Mouse (Mus musculus): Measurements from ENCODE around the gene Cdh24. TPM values are rescaled to one million over a fixed set of nuclear protein-coding genes. Genes with fewer than 3 reads are reported as not detected.
A peak's percentile ranks its signal among the peaks of the same experiment; 100 is the strongest.

Gene Cdh24
- polyA plus RNA-seq, 1 experiment from 2014 or later: 6.2 TPM

DNA sequence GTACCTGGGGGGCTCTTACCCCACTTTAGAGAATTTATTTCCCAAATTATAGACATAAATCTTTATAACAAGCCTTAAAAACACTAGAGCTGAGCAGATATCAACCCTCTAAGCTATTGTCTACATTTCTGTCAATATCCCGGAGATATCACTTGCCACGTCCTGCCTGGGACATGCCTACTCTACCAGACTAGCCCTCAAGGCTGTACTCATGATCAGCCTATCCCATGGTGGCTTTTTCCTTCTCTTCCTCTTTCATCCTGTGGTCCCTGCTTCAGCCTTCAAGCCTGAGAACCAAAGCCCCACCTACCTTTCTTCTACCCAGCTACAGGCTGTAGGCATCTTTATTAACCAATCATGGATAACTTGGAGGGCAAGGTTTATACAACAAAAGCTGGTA, 11.4 kb downstream of the Cdh24 start:
- no peaks in the 10 kb centered on the region for H3K9me3 ChIP-seq (replicated peaks; ENCODE audit: control insufficient read depth, low read length)
- WGBS: 85% methylated on average over 2 of the region's 2 CpGs
- H3K27me3 ChIP-seq (ENCODE audit: control insufficient read depth, insufficient read depth, low read length): no peaks in the 10 kb centered on the region
- no peak overlapping the region for H3K4me3 ChIP-seq (ENCODE audit: low read depth, low read length)
- H3K9ac ChIP-seq (replicated peaks; ENCODE audit: low read length): no peak overlapping the region
- no peak for DNase-seq (ENCODE audit: low spot score)
- no peak for ATAC-seq (replicated peaks; ENCODE audit: insufficient number of reproducible peaks, low FRiP score, low TSS enrichment, low read depth)
- peaks cover 13% of the 10 kb centered on the region for H3K36me3 ChIP-seq (replicated peaks; ENCODE audit: control insufficient read depth, insufficient read depth, low read depth, low read length)
- H3K4me2 ChIP-seq (ENCODE audit: low read depth, low read length): no peak overlapping the region
- H3K27ac ChIP-seq (replicated peaks; ENCODE audit: low read depth, low read length): no peak overlapping the region
- H3K4me1 ChIP-seq (ENCODE audit: control insufficient read depth, insufficient read depth, low read length): no peaks in the 10 kb centered on the region

DNA sequence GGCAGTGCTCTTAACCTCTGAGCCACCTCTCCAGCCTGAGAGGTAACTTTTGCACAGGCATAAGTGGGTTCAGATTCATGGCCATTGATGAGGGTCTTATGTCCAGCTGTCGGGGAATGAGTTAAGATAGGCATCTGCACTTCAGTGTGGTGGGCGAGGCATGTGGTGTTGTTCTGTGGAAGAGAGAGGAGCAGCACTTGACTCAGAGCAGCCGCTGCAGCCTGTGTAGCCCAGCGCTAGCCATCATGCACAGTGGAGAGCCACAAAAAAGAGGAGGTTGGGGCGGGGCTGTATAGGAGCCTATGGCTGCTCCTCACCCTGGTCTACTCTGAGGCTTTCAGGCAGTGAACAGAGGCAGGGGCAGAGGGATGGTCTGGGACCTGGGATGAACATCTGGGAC, 13.1 kb downstream of the Cdh24 start:
- Histone ChIP-seq H3K27ac (replicated peaks; ENCODE audit: low read depth, low read length) (no peak overlapping the region), H3K36me3 (replicated peaks; ENCODE audit: control insufficient read depth, insufficient read depth, low read depth, low read length) (peaks cover 9% of the 10 kb centered on the region), H3K4me1 (ENCODE audit: control insufficient read depth, insufficient read depth, low read length) (no peaks in the 10 kb centered on the region), H3K9ac (replicated peaks; ENCODE audit: low read length) (no peak overlapping the region), H3K4me3 (ENCODE audit: low read depth, low read length) (no peak overlapping the region), H3K27me3 (ENCODE audit: control insufficient read depth, insufficient read depth, low read length) (no peaks in the 10 kb centered on the region), H3K4me2 (ENCODE audit: low read depth, low read length) (no peak overlapping the region), H3K9me3 (replicated peaks; ENCODE audit: control insufficient read depth, low read length) (no peaks in the 10 kb centered on the region)
- DNase-seq (ENCODE audit: low spot score): no peak
- WGBS: 76% methylated on average over 5 of the region's 5 CpGs
- no peak for ATAC-seq (replicated peaks; ENCODE audit: insufficient number of reproducible peaks, low FRiP score, low TSS enrichment, low read depth)

DNA sequence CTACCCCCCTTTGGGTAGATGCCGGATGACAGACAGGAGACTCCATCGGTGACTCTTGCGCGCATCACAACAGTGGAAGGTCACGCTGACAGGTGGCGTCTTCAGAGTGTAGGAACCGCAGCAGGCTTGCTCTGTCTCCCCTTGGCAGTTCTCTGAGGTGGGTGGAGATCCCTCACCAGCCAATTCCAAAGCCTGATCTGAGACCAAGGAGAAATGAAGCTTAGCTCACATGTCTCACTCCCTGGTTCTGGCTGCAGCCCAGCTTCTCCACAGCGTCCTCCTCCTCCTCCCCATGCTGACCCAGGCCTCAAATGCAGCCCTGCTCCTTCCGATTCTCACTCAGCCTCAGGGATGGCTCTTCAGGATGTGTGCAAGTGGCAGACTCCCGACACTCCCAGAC, 16.2 kb downstream of the Cdh24 start:
- Histone ChIP-seq H3K9ac (replicated peaks; ENCODE audit: low read length) (no peak overlapping the region; the same call in 1 of the 2 replicates), H3K27ac (replicated peaks; ENCODE audit: low read depth, low read length) (no peak overlapping the region), H3K4me1 (ENCODE audit: control insufficient read depth, insufficient read depth, low read length) (no peaks in the 10 kb centered on the region), H3K36me3 (replicated peaks; ENCODE audit: control insufficient read depth, insufficient read depth, low read depth, low read length) (no peaks in the 10 kb centered on the region), H3K9me3 (replicated peaks; ENCODE audit: control insufficient read depth, low read length) (no peaks in the 10 kb centered on the region), H3K27me3 (ENCODE audit: control insufficient read depth, insufficient read depth, low read length) (no peaks in the 10 kb centered on the region), H3K4me3 (ENCODE audit: low read depth, low read length) (no peak overlapping the region), H3K4me2 (ENCODE audit: low read depth, low read length) (no peak overlapping the region)
- DNase-seq (ENCODE audit: low spot score) (no peak), ATAC-seq (replicated peaks; ENCODE audit: insufficient number of reproducible peaks, low FRiP score, low TSS enrichment, low read depth) (no peak)
- WGBS: 57% methylated on average over 10 of the region's 10 CpGs

DNA sequence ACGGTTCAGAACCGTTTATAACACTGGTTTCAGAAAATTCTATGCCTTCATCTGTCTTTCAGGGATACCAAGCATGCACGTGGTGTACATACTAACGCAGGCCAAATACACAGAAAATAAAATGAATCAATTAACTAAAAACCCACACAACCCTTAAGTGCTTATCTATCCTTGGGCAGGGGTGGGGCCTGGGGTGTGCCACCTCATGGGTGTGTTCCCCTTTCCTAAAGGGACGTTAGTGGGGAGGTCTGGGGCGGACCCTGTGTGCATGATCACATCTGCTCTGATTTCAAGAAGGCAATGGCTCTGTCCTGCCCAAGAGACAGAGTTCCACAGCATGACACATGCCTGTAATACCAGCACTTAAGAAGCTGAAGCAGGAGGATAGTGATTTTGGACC, 17.8 kb downstream of the Cdh24 start:
- DNase-seq (ENCODE audit: low spot score): no peak
- Histone ChIP-seq H3K4me3 (ENCODE audit: low read depth, low read length) (no peak overlapping the region), H3K27me3 (ENCODE audit: control insufficient read depth, insufficient read depth, low read length) (no peaks in the 10 kb centered on the region), H3K9ac (replicated peaks; ENCODE audit: low read length) (no peak overlapping the region), H3K9me3 (replicated peaks; ENCODE audit: control insufficient read depth, low read length) (no peaks in the 10 kb centered on the region), H3K27ac (replicated peaks; ENCODE audit: low read depth, low read length) (no peak overlapping the region), H3K36me3 (replicated peaks; ENCODE audit: control insufficient read depth, insufficient read depth, low read depth, low read length) (no peaks in the 10 kb centered on the region), H3K4me1 (ENCODE audit: control insufficient read depth, insufficient read depth, low read length) (no peaks in the 10 kb centered on the region), H3K4me2 (ENCODE audit: low read depth, low read length) (no peak overlapping the region)
- no peak for ATAC-seq (replicated peaks; ENCODE audit: insufficient number of reproducible peaks, low FRiP score, low TSS enrichment, low read depth)
- 83% methylated on average over 6 of the region's 6 CpGs for WGBS

DNA sequence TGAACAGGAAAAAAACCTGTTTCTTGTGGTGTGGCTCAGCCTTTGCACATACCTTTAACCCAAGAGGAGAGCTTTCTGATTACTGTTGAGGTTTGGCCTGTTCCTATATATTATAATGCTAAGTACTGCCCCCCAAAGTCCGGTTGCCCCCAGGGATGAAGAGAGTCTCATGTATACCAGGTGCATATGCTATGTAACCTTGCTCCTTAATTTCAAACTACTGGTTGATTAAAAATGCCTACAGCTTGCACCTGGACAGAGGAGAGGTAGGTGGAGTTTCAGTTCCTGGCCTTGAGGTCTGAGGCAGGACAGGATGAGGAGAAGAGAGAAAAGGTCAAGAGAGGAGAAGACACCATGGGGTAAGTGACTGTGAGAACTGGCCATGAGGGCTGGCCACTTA, 20.0 kb downstream of the Cdh24 start, which contains the start of gene Psmb11:
Gene Psmb11 (plus strand): TSS at position 301 of the 400 bp plus-strand sequence.
- Histone ChIP-seq H3K9me3 (replicated peaks; ENCODE audit: control insufficient read depth, low read length) (no peaks in the 10 kb centered on the region), H3K27me3 (ENCODE audit: control insufficient read depth, insufficient read depth, low read length) (no peaks in the 10 kb centered on the region), H3K4me2 (ENCODE audit: low read depth, low read length) (no peak within 1 kb of the TSS), H3K27ac (replicated peaks; ENCODE audit: low read depth, low read length) (no peak within 1 kb of the TSS), H3K9ac (replicated peaks; ENCODE audit: low read length) (no peak within 1 kb of the TSS), H3K4me1 (ENCODE audit: control insufficient read depth, insufficient read depth, low read length) (no peaks in the 10 kb centered on the region), H3K4me3 (ENCODE audit: low read depth, low read length) (no peak within 1 kb of the TSS), H3K36me3 (replicated peaks; ENCODE audit: control insufficient read depth, insufficient read depth, low read depth, low read length) (no peaks in the 10 kb centered on the region; the same call in 1 of the 2 replicates)
- 77% methylated on average over 1 of the region's 1 CpGs for WGBS
- ATAC-seq (replicated peaks; ENCODE audit: insufficient number of reproducible peaks, low FRiP score, low TSS enrichment, low read depth): no peak
- DNase-seq (ENCODE audit: low spot score): no peak

DNA sequence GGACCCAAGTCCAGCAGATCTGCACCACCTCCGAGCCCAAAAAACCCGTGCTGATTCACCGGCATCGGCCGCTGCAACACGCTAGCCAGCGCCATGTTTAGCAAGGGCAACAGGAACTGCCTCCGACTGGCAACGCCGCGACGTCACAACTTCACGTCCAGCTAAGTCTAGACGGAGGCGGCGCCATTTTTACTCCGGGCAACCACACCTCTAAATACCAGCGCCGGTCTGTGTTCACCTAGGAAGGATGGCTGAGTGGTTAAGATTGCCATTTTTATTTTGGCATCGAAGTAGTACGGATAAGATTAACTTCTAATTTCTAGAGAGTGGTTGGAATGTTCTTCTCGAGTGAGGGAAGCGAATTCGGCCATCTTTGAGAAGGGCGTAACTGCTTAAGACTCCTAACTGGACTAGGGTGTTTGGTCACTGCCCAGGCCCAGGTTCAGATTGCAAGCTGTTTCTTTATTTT, 23.2 kb downstream of the Cdh24 start, which contains the start of gene Psmb5:
Gene Psmb5 (minus strand): TSS at position 126 of the 469 bp plus-strand sequence.
- H3K9ac ChIP-seq (replicated peaks; ENCODE audit: low read length): peak within 1 kb of the TSS; percentile 90
- peak within 1 kb of the TSS; percentile 87 for H3K4me3 ChIP-seq (ENCODE audit: low read depth, low read length)
- no peaks in the 10 kb centered on the region for H3K4me1 ChIP-seq (ENCODE audit: control insufficient read depth, insufficient read depth, low read length)
- ATAC-seq (replicated peaks; ENCODE audit: insufficient number of reproducible peaks, low FRiP score, low TSS enrichment, low read depth) (peak; percentile 77), DNase-seq (ENCODE audit: low spot score) (peak; percentile 94)
- peaks cover 2% of the 10 kb centered on the region for H3K36me3 ChIP-seq (replicated peaks; ENCODE audit: control insufficient read depth, insufficient read depth, low read depth, low read length)
- under 1% methylated on average over 25 of the region's 25 CpGs for WGBS
- no peaks in the 10 kb centered on the region for H3K9me3 ChIP-seq (replicated peaks; ENCODE audit: control insufficient read depth, low read length)
- peak within 1 kb of the TSS; percentile 52 for H3K27ac ChIP-seq (replicated peaks; ENCODE audit: low read depth, low read length)
- H3K27me3 ChIP-seq (ENCODE audit: control insufficient read depth, insufficient read depth, low read length): no peaks in the 10 kb centered on the region
- peak within 1 kb of the TSS; percentile 67 for H3K4me2 ChIP-seq (ENCODE audit: low read depth, low read length)

DNA sequence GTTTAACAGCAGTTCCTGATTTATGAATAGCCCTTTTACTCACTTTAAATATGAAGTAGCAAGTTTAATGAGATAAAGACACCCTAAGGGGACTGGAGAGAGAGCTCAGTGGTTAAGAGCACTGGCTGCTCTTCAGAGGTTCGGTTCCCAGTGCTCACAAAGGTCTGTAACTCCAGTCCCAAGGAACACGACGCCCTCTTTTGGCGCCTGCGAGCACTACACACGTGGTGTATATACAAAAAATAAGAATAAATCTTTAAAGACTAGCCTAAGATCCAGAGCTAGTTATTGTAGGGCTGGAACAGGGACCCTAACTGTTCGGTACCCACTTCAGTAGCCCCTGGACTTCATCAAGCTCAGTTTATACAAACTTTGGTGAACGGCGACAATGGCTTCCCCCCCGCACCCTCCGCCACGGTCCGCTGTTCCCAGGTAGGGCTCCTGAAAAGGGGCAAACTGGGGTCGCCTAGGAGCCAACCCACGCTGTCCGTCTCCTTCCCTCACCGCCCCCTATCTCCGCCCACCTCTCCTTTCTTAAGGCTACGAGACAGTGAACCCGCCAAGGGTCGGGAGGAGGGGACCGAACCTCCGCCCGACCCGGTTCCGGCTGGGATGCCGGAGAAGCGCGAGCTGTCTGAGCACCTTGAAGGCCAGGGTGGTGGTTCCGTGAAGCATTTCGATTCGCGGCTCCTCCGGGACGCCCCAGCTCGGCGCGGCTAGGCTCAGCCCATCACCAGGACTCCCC, 23.8 kb downstream of the Cdh24 start:
- H3K9me3 ChIP-seq (replicated peaks; ENCODE audit: control insufficient read depth, low read length): no peaks in the 10 kb centered on the region
- peaks cover 2% of the 10 kb centered on the region for H3K36me3 ChIP-seq (replicated peaks; ENCODE audit: control insufficient read depth, insufficient read depth, low read depth, low read length)
- H3K4me2 ChIP-seq (ENCODE audit: low read depth, low read length): peak overlapping the region; percentile 67
- DNase-seq (ENCODE audit: low spot score) (peak; percentile 41), ATAC-seq (replicated peaks; ENCODE audit: insufficient number of reproducible peaks, low FRiP score, low TSS enrichment, low read depth) (peak; percentile 40)
- peak overlapping the region; percentile 52 for H3K27ac ChIP-seq (replicated peaks; ENCODE audit: low read depth, low read length)
- H3K4me1 ChIP-seq (ENCODE audit: control insufficient read depth, insufficient read depth, low read length): no peaks in the 10 kb centered on the region
- H3K9ac ChIP-seq (replicated peaks; ENCODE audit: low read length): peak overlapping the region; percentile 90
- H3K27me3 ChIP-seq (ENCODE audit: control insufficient read depth, insufficient read depth, low read length): no peaks in the 10 kb centered on the region
- WGBS: 3% methylated on average over 38 of the region's 38 CpGs
- peak overlapping the region; percentile 87 for H3K4me3 ChIP-seq (ENCODE audit: low read depth, low read length)

DNA sequence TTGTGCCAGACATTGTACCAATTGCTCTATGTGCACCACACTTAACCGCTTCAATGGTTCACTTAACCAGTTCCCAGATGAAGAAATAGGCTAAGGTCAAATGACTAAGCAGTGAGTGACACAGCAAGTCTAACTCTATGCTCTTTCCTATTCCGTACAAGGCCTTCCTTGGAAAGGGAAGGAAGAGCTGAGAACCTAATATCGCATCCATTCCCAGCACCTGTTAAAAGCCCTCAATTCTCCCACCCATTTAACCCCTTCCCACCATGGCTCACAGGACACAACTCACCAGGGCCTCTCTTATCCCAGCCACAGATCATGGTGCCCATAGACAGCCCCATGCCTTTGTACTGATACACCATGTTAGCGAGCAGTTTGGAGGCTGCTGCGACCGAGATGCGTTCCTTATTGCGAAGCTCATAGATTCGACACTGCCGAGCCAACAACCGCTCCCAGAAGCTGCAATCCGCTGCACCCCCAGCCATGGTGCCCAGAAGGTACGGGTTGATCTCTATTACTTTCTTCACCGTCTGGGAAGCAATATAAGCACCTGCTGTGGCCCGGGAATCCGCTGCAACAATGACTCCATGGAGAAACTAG, 24.8 kb downstream of the Cdh24 start:
- Histone ChIP-seq H3K27ac (replicated peaks; ENCODE audit: low read depth, low read length) (no peak overlapping the region), H3K36me3 (replicated peaks; ENCODE audit: control insufficient read depth, insufficient read depth, low read depth, low read length) (peaks cover 5% of the 10 kb centered on the region), H3K9ac (replicated peaks; ENCODE audit: low read length) (no peak overlapping the region), H3K27me3 (ENCODE audit: control insufficient read depth, insufficient read depth, low read length) (no peaks in the 10 kb centered on the region), H3K4me2 (ENCODE audit: low read depth, low read length) (no peak overlapping the region), H3K9me3 (replicated peaks; ENCODE audit: control insufficient read depth, low read length) (no peaks in the 10 kb centered on the region), H3K4me3 (ENCODE audit: low read depth, low read length) (no peak overlapping the region), H3K4me1 (ENCODE audit: control insufficient read depth, insufficient read depth, low read length) (no peaks in the 10 kb centered on the region)
- 94% methylated on average over 16 of the region's 16 CpGs for WGBS
- DNase-seq (ENCODE audit: low spot score) (no peak), ATAC-seq (replicated peaks; ENCODE audit: insufficient number of reproducible peaks, low FRiP score, low TSS enrichment, low read depth) (no peak)
